Mouse (Mus musculus) liver, embryonic 14.5 days (tissue): Measurements from ENCODE around the gene Pilrb1.
"Not testable (repeated sequence)": the region's sequence is repeated elsewhere in the genome, so short reads cannot be mapped to it uniquely, and the experiment has no call there.

Experiments used
- CTCF ChIP-seq: IDR thresholded peaks from 2 replicates; pipeline ENCODE4 v1.5.1; 2016; ENCODE audit warnings: antibody characterized with exemption, low read depth, control low read depth
- EP300 ChIP-seq: IDR thresholded peaks from 2 replicates; pipeline ENCODE4 v1.6.1; 2016; ENCODE audit warnings: antibody characterized with exemption, low read depth

DNA sequence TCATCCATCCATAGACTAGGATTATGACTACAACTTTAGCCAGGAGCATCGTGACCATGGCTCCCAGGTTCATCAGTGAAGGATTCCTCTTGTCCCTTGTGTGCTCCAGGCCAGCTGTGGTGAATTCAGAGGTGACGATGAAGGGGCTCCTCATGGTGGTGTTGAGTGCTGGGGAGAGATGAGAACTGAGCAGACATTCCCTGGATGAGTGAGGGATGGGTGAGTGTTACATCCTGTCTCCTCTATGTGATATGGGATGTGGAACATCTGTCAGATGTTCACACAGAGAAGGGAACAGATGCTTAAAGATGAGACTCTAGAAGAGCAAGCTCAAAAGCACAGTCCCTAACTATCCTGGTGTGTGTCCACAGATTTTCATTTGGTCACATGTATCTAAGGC is 10.7 kb upstream of the Pilrb1 start:
- not testable (repeated sequence) for TF ChIP-seq CTCF, EP300
